Mouse (Mus musculus): ENCODE data around the gene Gm8122. TPM values are rescaled to one million over a fixed set of nuclear protein-coding genes. Genes with fewer than 3 reads are reported as not detected.

The Gm8122 gene
- polyA plus RNA-seq (2014; fragmentation: Illumina TruSeq; extraction: RNeasy Lipid Tissue Mini Kit (QIAGEN cat#74804); ENCODE audit: low read depth, low replicate concordance), result 0.85 TPM

DNA sequence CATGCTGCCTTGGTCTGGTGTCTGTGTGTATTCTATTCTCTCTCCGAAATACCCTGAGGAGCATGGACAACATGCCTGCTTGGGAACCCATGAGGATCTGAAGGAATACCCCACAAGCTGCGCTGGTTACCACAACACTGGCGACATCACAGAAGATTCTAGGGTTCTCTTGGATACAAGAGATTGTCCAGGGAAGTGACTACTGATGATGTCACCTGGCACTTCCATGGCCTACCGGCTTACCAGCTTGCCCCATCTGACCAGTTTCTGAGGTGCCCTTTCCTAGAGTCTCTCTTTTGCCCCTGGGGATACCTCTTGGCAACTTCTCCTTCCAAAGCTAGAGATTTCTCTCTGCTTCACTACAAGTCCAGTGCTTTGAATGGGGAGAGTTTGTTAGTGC is at the start of gene Gm8122:
Gene Gm8122 (minus strand): TSS at position 101 of the 400 bp plus-strand sequence.

DNA sequence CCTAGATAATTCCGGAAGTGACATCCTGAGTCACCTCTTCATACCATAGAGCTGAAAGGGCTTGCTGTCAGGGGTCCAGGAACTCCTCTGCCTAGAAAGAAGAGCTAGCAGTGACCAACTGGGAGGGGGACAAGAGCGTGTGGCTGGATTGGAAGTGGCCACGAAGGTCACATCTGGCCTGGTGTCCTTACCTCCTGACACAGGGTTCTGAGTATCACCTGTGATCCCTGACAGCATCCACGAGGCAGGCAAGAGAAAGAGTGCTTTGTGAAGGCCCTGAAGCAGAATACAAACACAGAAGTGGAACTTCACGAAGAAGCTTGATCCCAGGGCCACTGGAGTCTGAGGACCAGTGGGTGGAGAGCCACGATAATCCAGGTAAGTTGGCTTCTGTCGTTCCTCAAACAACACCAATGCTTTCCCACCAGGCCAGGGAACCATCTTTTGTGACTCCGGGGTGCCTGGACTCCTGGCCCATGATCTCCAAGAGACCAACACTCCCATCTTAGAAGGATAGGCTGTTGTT is 39.9 kb upstream of the Gm8122 start, which contains the start of gene Gm9732:
Gene Gm9732 (plus strand): TSS at position 51 of the 526 bp plus-strand sequence.

DNA sequence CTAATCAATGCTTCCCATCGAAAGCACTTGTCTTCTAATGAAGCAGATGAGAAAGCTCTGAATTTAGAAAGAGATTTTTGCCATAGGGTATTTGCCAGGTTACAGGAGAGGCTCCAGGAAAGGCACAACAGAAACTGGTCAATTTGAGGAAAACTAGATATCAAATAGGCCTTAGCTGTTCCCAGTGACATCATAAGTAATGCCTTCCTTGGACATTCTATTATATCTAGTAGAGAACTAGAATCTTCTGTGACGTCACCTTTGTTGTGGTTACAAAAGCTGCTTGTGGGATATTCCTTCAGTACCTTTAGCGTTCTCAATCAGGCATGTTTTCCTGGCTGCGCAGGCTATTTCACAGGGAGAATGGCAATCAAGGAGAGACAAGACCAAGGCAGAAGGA is 23.2 kb upstream of the Gm8122 start, which contains the start of gene Gm8126:
Gene Gm8126 (plus strand): TSS at position 301 of the 400 bp plus-strand sequence.

Other genes starting within 250 kb of the Gm8122 start
- 0.45 TPM for gene Gm8082, start 241.7 kb downstream of the Gm8122 start, polyA plus RNA-seq (2014; fragmentation: Illumina TruSeq; extraction: RNeasy Lipid Tissue Mini Kit (QIAGEN cat#74804); ENCODE audit: low read depth, low replicate concordance)
- 173 TPM for gene Gm10376, start 219.7 kb downstream of the Gm8122 start, polyA plus RNA-seq (2014; fragmentation: Illumina TruSeq; extraction: RNeasy Lipid Tissue Mini Kit (QIAGEN cat#74804); ENCODE audit: low read depth, low replicate concordance)
- 3.6 TPM for gene Gm8094, start 158.7 kb downstream of the Gm8122 start, polyA plus RNA-seq (2014; fragmentation: Illumina TruSeq; extraction: RNeasy Lipid Tissue Mini Kit (QIAGEN cat#74804); ENCODE audit: low read depth, low replicate concordance)
- gene Gm8104, start 134.7 kb downstream of the Gm8122 start, polyA plus RNA-seq (2014; fragmentation: Illumina TruSeq; extraction: RNeasy Lipid Tissue Mini Kit (QIAGEN cat#74804); ENCODE audit: low read depth, low replicate concordance), result 9.7 TPM
- 3.2 TPM for gene Gm7233, start 55.4 kb downstream of the Gm8122 start, polyA plus RNA-seq (2014; fragmentation: Illumina TruSeq; extraction: RNeasy Lipid Tissue Mini Kit (QIAGEN cat#74804); ENCODE audit: low read depth, low replicate concordance)
- gene Gm8126, start 23.3 kb upstream of the Gm8122 start, polyA plus RNA-seq (2014; fragmentation: Illumina TruSeq; extraction: RNeasy Lipid Tissue Mini Kit (QIAGEN cat#74804); ENCODE audit: low read depth, low replicate concordance), result 38.8 TPM
- 40.3 TPM for gene Gm9732, start 39.7 kb upstream of the Gm8122 start, polyA plus RNA-seq (2014; fragmentation: Illumina TruSeq; extraction: RNeasy Lipid Tissue Mini Kit (QIAGEN cat#74804); ENCODE audit: low read depth, low replicate concordance)
- 7.0 TPM for gene Gm8127, start 58.5 kb upstream of the Gm8122 start, polyA plus RNA-seq (2014; fragmentation: Illumina TruSeq; extraction: RNeasy Lipid Tissue Mini Kit (QIAGEN cat#74804); ENCODE audit: low read depth, low replicate concordance)
- gene 1700001F09Rik, start 112.5 kb upstream of the Gm8122 start, polyA plus RNA-seq (2014; fragmentation: Illumina TruSeq; extraction: RNeasy Lipid Tissue Mini Kit (QIAGEN cat#74804); ENCODE audit: low read depth, low replicate concordance), result 603 TPM
- 7.0 TPM for gene Gm8138, start 181.0 kb upstream of the Gm8122 start, polyA plus RNA-seq (2014; fragmentation: Illumina TruSeq; extraction: RNeasy Lipid Tissue Mini Kit (QIAGEN cat#74804); ENCODE audit: low read depth, low replicate concordance)

All from testis, adult 10 weeks (tissue).